Mouse (Mus musculus) cerebellum, adult 2 months (tissue): ENCODE data around the gene Itgb6. TPM values are rescaled to one million over a fixed set of nuclear protein-coding genes. Genes with fewer than 3 reads are reported as not detected.

Experiments used
- DNase-seq, 2 experiments: peaks; one replicate each; pipeline ENCODE4 v3.0.0; 2021
- H3K27ac ChIP-seq: fragments of 200-500 bp; 2 replicates; pipeline ENCODE4 v1.5.1; 2012; ENCODE audit warnings: low read length, control low read depth, inconsistent platforms; ENCODE audit not compliant: insufficient read depth
- H3K27me3 ChIP-seq: fragments of 200-500 bp; 2 replicates; pipeline ENCODE4 v1.6.1; 2012; ENCODE audit warnings: inconsistent platforms, mild to moderate bottlenecking, low read length, moderate library complexity; ENCODE audit not compliant: control insufficient read depth, insufficient read depth
- H3K4me1 ChIP-seq: fragments of 200-500 bp; 2 replicates; pipeline ENCODE4 v1.6.1; 2011; ENCODE audit warnings: low read length; ENCODE audit not compliant: control insufficient read depth, insufficient read depth
- H3K4me3 ChIP-seq: fragments of 200-500 bp; replicated peaks from 2 replicates; pipeline ENCODE3; 2011; ENCODE audit warnings: mild to moderate bottlenecking, low read depth, low read length, control low read depth; ENCODE audit not compliant: insufficient read depth
- CTCF ChIP-seq: fragments of 200-500 bp; IDR thresholded peaks from 2 replicates; pipeline ENCODE4 v1.5.1; 2011; ENCODE audit warnings: low read depth, mild to moderate bottlenecking, control low read depth, low read length, moderate library complexity, borderline replicate concordance; ENCODE audit not compliant: insufficient read depth
- POLR2A ChIP-seq: fragments of 200-500 bp; IDR thresholded peaks from 2 replicates; pipeline ENCODE4 v1.6.1; 2011; ENCODE audit warnings: low read length, control low read depth, borderline replicate concordance; ENCODE audit not compliant: insufficient read depth
- WGBS: fragments of 180-500 bp; shearing (Covaris S2); methylation state at CpG from one replicate; pipeline ENCODE4 v1.1.7; 2018; 5-methylcytosine and 5-hydroxymethylcytosine counted together
- polyA plus RNA-seq: library from polyadenylated mRNA; depleted of rRNA; stranded (reverse); fragments of >200 nt; gene quantifications from 2 replicates; pipeline ENCODE4 v1.2.3, GENCODE M21; 2012

Itgb6 gene
- polyA plus RNA-seq, 1 experiment = 0.28 TPM

DNA sequence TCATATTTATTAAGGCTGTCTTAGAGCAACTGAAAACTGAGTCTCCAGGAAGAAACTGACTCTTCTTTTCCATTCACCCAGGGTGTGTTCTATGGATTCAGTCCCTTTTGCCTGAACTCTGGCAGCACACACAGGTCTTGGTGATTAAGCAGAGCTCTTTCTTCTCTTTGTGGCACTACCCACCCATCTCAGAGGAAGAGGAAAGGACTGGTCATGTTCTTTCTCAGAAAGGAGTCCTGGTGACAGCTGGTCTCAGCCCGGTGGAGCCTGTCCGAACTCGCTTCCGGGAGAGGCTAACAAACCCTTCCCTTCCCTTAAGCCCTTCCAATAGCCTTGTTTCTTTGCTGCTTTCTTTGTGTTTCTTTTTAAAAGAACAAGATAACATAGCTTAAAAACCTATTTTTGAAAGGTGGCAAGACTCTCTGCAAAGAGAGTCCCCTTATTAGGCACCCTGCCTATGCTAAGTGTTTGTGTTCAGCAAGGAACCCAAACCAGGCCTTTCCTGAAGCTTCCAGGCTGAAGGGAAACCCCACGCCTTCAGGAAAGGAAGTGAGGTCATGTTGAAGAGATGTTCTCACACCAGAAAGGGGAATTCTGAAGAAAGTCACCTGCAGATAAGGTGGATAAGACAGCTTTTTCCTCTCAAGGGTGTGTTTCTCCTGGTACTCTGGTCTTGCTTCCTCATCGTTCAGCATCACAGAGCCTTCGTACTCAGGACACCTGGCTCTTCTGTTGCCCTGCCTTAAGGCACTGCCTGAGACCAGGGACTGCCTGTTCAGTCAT is 11.2 kb downstream of the Itgb6 start:
- no peak overlapping the region for H3K4me3 ChIP-seq
- TF ChIP-seq CTCF (no peak), POLR2A (no peak)
- H3K27ac ChIP-seq = no peak overlapping the region
- no peaks in the 10 kb centered on the region for H3K4me1 ChIP-seq
- WGBS = 89% methylated on average over 7 of the region's 7 CpGs
- no peak for DNase-seq
- no peaks in the 10 kb centered on the region for H3K27me3 ChIP-seq

DNA sequence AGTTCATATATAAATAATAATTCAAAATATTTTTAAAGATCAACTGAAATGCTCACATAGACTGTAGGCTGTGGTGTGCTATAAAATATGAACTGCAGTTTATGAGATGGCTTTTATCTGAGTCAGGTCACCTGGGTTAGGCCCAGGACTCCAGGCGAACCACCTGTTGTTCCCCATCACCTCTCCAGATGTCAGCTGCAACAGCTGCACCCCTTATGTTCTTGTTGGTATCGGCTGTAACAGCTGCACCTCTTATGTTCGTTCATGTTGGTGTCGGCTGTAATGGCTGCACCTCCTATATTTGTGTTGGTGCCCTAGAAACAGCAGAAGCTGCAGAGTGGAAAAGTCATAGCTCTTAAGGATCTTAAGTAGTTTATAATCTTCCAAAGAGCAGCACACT is 12.1 kb downstream of the Itgb6 start:
- no peaks in the 10 kb centered on the region for H3K27me3 ChIP-seq
- DNase-seq = no peak
- TF ChIP-seq CTCF = no peak
- no peak for TF ChIP-seq POLR2A
- H3K4me1 ChIP-seq = no peaks in the 10 kb centered on the region
- no peak overlapping the region for H3K27ac ChIP-seq
- WGBS = 74% methylated on average over 4 of the region's 4 CpGs
- H3K4me3 ChIP-seq = no peak overlapping the region

DNA sequence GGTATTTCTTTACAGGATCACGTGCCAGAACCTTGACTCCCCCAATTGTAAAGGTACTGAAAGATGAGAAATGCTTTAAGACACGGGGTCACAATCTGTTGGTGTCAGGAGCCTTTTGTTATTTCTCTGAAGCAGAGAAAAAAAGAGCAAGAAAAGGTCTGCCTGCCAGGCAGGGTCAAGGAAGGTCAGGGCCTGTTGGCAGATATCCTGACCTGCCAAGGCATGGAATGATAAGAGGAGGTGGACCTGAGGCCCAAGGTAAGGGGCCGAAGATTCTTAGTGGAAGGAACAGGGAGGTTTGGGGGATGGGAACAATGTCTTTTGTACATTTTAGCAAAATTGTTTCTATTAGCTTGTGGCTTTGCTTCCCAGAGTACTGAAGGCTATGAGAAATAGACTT is 13.8 kb downstream of the Itgb6 start:
- TF ChIP-seq CTCF (no peak), POLR2A (no peak)
- no peaks in the 10 kb centered on the region for H3K4me1 ChIP-seq
- DNase-seq = no peak
- no peak overlapping the region for H3K4me3 ChIP-seq
- no peak overlapping the region for H3K27ac ChIP-seq
- no peaks in the 10 kb centered on the region for H3K27me3 ChIP-seq
- 34% methylated on average over 3 of the region's 3 CpGs for WGBS

DNA sequence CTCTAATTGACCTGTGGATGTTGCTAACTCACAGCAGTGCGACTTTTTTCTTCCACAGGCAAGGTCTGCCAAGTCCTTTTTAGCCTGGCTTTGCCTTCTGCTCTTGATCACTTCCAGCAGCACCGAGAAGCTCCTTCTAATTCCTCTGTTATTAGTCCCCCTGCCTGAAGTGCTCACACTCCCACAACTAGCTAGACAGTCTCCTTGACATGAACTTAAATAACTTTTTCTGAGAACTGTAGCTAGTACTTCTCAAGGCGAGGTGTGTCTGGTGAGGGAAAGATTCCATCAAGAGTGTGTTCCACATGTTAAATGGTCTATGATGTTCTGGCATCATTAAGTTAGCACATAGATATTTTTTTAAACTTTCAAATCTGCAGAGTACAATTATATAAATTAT is 15.6 kb downstream of the Itgb6 start:
- TF ChIP-seq POLR2A (no peak), CTCF (no peak)
- H3K27ac ChIP-seq = no peak overlapping the region
- no peak overlapping the region for H3K4me3 ChIP-seq
- no peaks in the 10 kb centered on the region for H3K27me3 ChIP-seq
- no peak for DNase-seq
- H3K4me1 ChIP-seq = no peaks in the 10 kb centered on the region
- WGBS = 65% methylated on average over 3 of the region's 3 CpGs

DNA sequence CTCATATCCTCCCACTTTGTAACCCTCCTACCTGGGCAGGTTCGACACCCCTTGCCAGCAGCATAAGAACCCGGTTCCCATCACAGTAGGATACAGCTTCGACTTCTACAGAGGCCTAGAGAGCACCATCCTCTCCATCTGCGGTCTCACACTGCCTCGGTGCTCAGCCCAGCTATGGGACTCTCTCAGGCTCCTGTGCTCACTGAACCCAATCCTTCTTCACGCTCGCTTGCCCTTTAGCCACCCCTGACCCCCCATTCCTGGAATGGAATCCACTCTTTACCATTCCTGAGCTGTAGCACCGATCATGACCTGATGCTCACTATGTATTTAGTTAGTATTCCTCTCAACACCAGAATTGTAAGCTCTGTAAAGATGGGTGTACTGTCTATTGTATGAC is 17.0 kb downstream of the Itgb6 start:
- no peak for TF ChIP-seq POLR2A
- TF ChIP-seq CTCF = no peak
- Histone ChIP-seq H3K27me3 (no peaks in the 10 kb centered on the region), H3K4me1 (no peaks in the 10 kb centered on the region), H3K27ac (no peak overlapping the region), H3K4me3 (no peak overlapping the region)
- 94% methylated on average over 8 of the region's 8 CpGs for WGBS
- no peak for DNase-seq

DNA sequence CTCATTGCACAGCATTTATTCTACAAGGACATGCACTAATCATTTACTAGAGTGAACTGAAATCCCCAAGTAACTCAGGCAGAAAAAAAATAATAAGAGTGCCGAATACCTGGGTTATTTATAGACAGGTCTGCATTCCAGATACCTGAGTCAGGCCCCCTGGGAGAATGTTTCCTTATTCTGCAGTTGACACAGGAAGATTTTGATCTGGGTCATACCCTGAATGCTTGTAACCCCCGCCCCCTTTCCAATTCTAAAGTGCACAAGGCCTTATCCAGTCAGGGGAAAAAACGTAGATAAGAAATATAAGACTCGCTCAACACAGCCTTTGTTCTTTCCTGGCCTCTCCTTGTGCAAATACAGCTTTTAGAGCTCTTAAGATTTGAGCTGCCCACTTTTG is 19.1 kb downstream of the Itgb6 start:
- TF ChIP-seq POLR2A = no peak
- TF ChIP-seq CTCF = no peak
- no peak for DNase-seq
- no peaks in the 10 kb centered on the region for H3K4me1 ChIP-seq
- no peaks in the 10 kb centered on the region for H3K27me3 ChIP-seq
- WGBS = 74% methylated on average over 4 of the region's 4 CpGs
- no peak overlapping the region for H3K27ac ChIP-seq
- no peak overlapping the region for H3K4me3 ChIP-seq

DNA sequence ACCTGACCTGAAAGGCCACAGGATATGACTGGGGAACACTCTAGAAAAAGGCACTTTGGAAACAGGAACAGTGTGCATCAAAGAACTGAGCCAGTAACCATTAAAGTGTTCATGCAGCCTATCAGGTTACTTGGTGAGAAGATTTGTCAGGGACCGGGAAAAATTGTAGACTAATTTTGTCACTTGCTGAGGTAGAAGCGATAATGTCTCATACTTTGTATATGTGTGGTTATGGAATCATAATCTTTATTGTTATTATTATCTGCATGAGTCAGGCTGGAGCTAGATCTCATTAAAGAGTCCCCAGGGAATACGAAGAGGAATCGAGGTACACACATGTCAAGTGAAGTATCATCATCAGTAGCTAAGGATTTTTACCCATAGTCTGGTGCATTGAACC is 21.5 kb downstream of the Itgb6 start:
- Histone ChIP-seq H3K4me1 (no peaks in the 10 kb centered on the region), H3K27me3 (no peaks in the 10 kb centered on the region), H3K4me3 (no peak overlapping the region), H3K27ac (no peak overlapping the region)
- no peak for DNase-seq
- 89% methylated on average over 4 of the region's 4 CpGs for WGBS
- TF ChIP-seq CTCF (no peak), POLR2A (no peak)

DNA sequence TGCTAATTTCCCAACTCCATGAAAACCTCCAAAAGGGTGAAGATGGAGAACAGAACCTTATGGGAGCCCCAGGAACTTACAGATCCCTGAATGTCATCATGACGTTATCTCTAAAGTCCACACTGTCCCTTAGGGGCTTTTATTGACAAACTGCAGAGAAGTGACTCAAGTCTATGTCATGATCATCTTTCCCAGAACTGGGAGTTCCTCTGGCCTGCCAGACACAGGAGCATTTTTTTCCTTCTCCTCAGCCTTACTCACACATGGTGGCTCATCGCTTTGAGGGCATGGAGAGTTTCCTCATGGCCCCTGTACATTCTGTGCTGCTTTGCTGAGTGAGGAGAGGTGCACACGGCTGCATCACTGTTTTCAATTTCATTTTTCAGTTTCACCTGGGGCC is 22.4 kb downstream of the Itgb6 start:
- H3K4me1 ChIP-seq = no peaks in the 10 kb centered on the region
- 90% methylated on average over 3 of the region's 3 CpGs for WGBS
- no peak for DNase-seq
- TF ChIP-seq CTCF (no peak), POLR2A (no peak)
- H3K27me3 ChIP-seq = no peaks in the 10 kb centered on the region
- no peak overlapping the region for H3K27ac ChIP-seq
- no peak overlapping the region for H3K4me3 ChIP-seq
